Mouse (Mus musculus): ENCODE measurements around the gene Gigyf2. TPM values are rescaled to one million over a fixed set of nuclear protein-coding genes. Genes with fewer than 3 reads are reported as not detected.

The Gigyf2 gene
- total and polyA plus RNA-seq, 3 experiments = 87.3 to 156 (median 93.5) TPM

DNA sequence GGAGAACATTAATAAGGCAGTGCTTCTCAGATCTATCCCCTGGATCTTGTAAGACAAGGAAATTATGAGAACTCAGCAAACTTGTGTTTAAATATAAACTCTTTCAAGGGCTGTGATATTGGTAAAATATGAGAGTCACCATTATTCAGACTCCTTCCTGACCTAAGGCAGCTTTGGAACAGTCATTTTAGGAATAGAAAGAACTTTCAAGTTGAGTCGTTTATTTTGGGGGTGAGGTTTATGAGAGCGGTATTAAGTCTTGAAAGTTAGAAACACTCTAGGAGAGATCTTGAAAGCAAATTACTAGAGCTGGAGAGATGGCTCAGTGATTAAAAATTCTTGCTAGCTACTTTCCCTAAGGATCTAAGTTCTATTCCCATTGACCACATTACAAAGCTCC lies 108.3 kb downstream of the Gigyf2 start:
- H3K27ac ChIP-seq (ENCODE audit: insufficient read depth, low read depth) = no peak overlapping the region
- no peak overlapping the region for H3K9ac ChIP-seq (ENCODE audit: insufficient read depth, low read depth)
- no peaks in the 10 kb centered on the region for H3K4me1 ChIP-seq (ENCODE audit: control insufficient read depth in 1 of 2, insufficient read depth in 2 of 2)
- peaks cover 68 to 91% of the 10 kb centered on the region in 2 experiments for H3K36me3 ChIP-seq (replicated peaks in 1 of 2; ENCODE audit: control insufficient read depth in 1 of 2, insufficient read depth in 1 of 2, low read length in 1 of 2)
- H3K4me3 ChIP-seq (replicated peaks in 1 of 3; ENCODE audit: low read depth in 2 of 3, low read length in 2 of 3, poor library complexity in 1 of 3) = no peak overlapping the region
- no peak overlapping the region for H3K4me2 ChIP-seq (ENCODE audit: insufficient read depth, low read depth, poor library complexity, severe bottlenecking)
- H3K79me2 ChIP-seq (replicated peaks; ENCODE audit: control insufficient read depth, extremely low read depth, insufficient read depth, poor library complexity, severe bottlenecking) = no peaks in the 10 kb centered on the region
- no peak for DNase-seq (ENCODE audit: extremely low read depth)
- TF ChIP-seq BHLHE40 (IDR thresholded peaks at IDR 0.05; ENCODE audit: low read depth, low read length) = no peak
- 0 out of 2 replicates have a peak, but pooled peaks have one; percentile 17 for TF ChIP-seq JUN (IDR thresholded peaks at IDR 0.05; ENCODE audit: insufficient read depth, low read depth, low read length)
- peak; percentile 59 for TF ChIP-seq EP300 (IDR thresholded peaks at IDR 0.05; ENCODE audit: low read length)
- no peak for TF ChIP-seq MEF2A (IDR thresholded peaks at IDR 0.05; ENCODE audit: borderline replicate concordance, low read depth, low read length)
- TF ChIP-seq ZC3H11A (IDR thresholded peaks at IDR 0.05; ENCODE audit: low read depth, low read length) = no peak
- TF ChIP-seq ZKSCAN1 (IDR thresholded peaks at IDR 0.05; ENCODE audit: borderline replicate concordance, low read depth, low read length) = no peak
- no peak for TF ChIP-seq USF1 (IDR thresholded peaks at IDR 0.05; ENCODE audit: low read depth, low read length)
- no peak for TF ChIP-seq MAFK (IDR thresholded peaks at IDR 0.05; ENCODE audit: insufficient replicate concordance, low read length)
- TF ChIP-seq HCFC1 (IDR thresholded peaks at IDR 0.05; ENCODE audit: low read depth, low read length) = no peak
- TF ChIP-seq POLR2AphosphoS2 (IDR thresholded peaks at IDR 0.05; ENCODE audit: low read depth, low read length) = no peak
- TF ChIP-seq JUND (conservative IDR thresholded peaks at IDR 0.05; ENCODE audit: low read depth, low read length) = peak; percentile 80
- TF ChIP-seq MXI1 (IDR thresholded peaks at IDR 0.05; ENCODE audit: low read depth, low read length) = no peak
- TF ChIP-seq RCOR1 (conservative IDR thresholded peaks at IDR 0.05; ENCODE audit: low read depth, low read length) = no peak
- no peak for TF ChIP-seq E2F4 (IDR thresholded peaks at IDR 0.05; ENCODE audit: insufficient replicate concordance, low read depth, low read length)
- TF ChIP-seq ETS1 (conservative IDR thresholded peaks at IDR 0.05; ENCODE audit: low read depth, low read length) = no peak
- no peak for TF ChIP-seq CTCF (conservative IDR thresholded peaks at IDR 0.05 in 1 of 2, IDR thresholded peaks at IDR 0.05 in 1 of 2; ENCODE audit: low read depth in 2 of 2, low read length in 2 of 2)
- no peak for TF ChIP-seq NRF1 (IDR thresholded peaks at IDR 0.05; ENCODE audit: low read depth, low read length)
- TF ChIP-seq MYC (IDR thresholded peaks at IDR 0.05; ENCODE audit: low read depth, low read length) = no peak
- TF ChIP-seq MAZ (IDR thresholded peaks at IDR 0.05; ENCODE audit: low read depth, low read length) = no peak
- TF ChIP-seq TBP (conservative IDR thresholded peaks at IDR 0.05; ENCODE audit: low read depth, low read length) = no peak
- peak; percentile 70 for TF ChIP-seq IRF4 (IDR thresholded peaks at IDR 0.05; ENCODE audit: low read depth, low read length)
- no peak for TF ChIP-seq CHD2 (IDR thresholded peaks at IDR 0.05; ENCODE audit: low read length)
- H3K27me3 ChIP-seq (replicated peaks) = no peaks in the 10 kb centered on the region
- dilution Hi-C loops (cut with MboI; ENCODE audit: extremely low pct_ligation_motif_present, extremely low pct_unique_long_range_greater_than_20kb, low sequenced_read_pairs) = no loop called here
- in situ Hi-C loops (cut with MboI; ENCODE audit: low pct_ligation_motif_present, low pct_unique_long_range_greater_than_20kb, low sequenced_read_pairs) = no loop called here
- no peaks in the 10 kb centered on the region for H3K9me3 ChIP-seq (replicated peaks; ENCODE audit: low read length)
